Mouse (Mus musculus) frontal cortex, adult (tissue): ENCODE measurements around the gene Cdk19.

Experiments used
- ATAC-seq: cut with Nextera tagmentation; 2 replicates; pipeline ENCODE4 v1.9.2; 2017; ENCODE audit warnings: mild to moderate bottlenecking, moderate library complexity, mixed read lengths; ENCODE audit not compliant: low TSS enrichment

Gene Cdk19

GRCm38 (mm10) chr10:40339351-40339964, at the start of gene Cdk19:
Cdk19 (plus strand) TSS chr10:40339564.
- no peak for ATAC-seq

- ATAC-seq = no peak
Measured at GRCm38 (mm10) chr10:40292640-40293039, 46.7 kb upstream of the Cdk19 start.

GRCm38 (mm10) chr10:40300648-40301171, 38.7 kb upstream of the Cdk19 start:
- peak; percentile 79 for ATAC-seq

- ATAC-seq = peak; percentile 23
Measured at GRCm38 (mm10) chr10:40301181-40302075, 37.9 kb upstream of the Cdk19 start.

- ATAC-seq = peak; percentile 97
Measured at GRCm38 (mm10) chr10:40302140-40302985, 37.0 kb upstream of the Cdk19 start, which contains the start of gene Amd1. Amd1 (minus strand) TSS chr10:40302186.

- ATAC-seq = no peak
Measured at GRCm38 (mm10) chr10:40305989-40306388, 33.4 kb upstream of the Cdk19 start.

GRCm38 (mm10) chr10:40307826-40308583, 31.4 kb upstream of the Cdk19 start:
- no peak for ATAC-seq

GRCm38 (mm10) chr10:40309884-40310635, 29.3 kb upstream of the Cdk19 start:
- ATAC-seq = no peak

- ATAC-seq = no peak
Measured at GRCm38 (mm10) chr10:40312781-40313180, 26.6 kb upstream of the Cdk19 start.

- no peak for ATAC-seq
Measured at GRCm38 (mm10) chr10:40316841-40317585, 22.4 kb upstream of the Cdk19 start.

- ATAC-seq = no peak
Measured at GRCm38 (mm10) chr10:40320306-40320705, 19.1 kb upstream of the Cdk19 start.

GRCm38 (mm10) chr10:40328004-40328551, 11.3 kb upstream of the Cdk19 start:
- ATAC-seq = no peak

GRCm38 (mm10) chr10:40330262-40330661, 9.1 kb upstream of the Cdk19 start:
- no peak for ATAC-seq

GRCm38 (mm10) chr10:40332864-40333263, 6.5 kb upstream of the Cdk19 start:
- ATAC-seq = no peak

- ATAC-seq = no peak
Measured at GRCm38 (mm10) chr10:40342036-40342435, 2.7 kb downstream of the Cdk19 start.

- no peak for ATAC-seq
Measured at GRCm38 (mm10) chr10:40346776-40347403, 7.5 kb downstream of the Cdk19 start.

GRCm38 (mm10) chr10:40347461-40347954, 8.1 kb downstream of the Cdk19 start:
- ATAC-seq = no peak
